Mouse (Mus musculus) layer of hippocampus, adult 8-10 months (tissue): Measurements from ENCODE around the gene Grin2b. TPM values are rescaled to one million over a fixed set of nuclear protein-coding genes. Genes with fewer than 3 reads are reported as not detected.
"Not testable (repeated sequence)": the region's sequence is repeated elsewhere in the genome, so short reads cannot be mapped to it uniquely, and the experiment has no call there.

Experiments used
- DNase-seq, 2 experiments: peaks; one replicate each; pipeline ENCODE4 v3.0.0; 2022; ENCODE audit warnings: low spot score in 2 of 2
- total RNA-seq, 4 experiments: library from RNA; stranded (reverse); gene quantifications; 2 replicates each; pipeline ENCODE4 v1.2.4; 2022

Grin2b gene
- total RNA-seq, 4 experiments from 2014 or later, result 262 to 321 (median 293) TPM

- no peak for DNase-seq
These were observed 266.2 kb downstream of the Grin2b start for GRCm38 (mm10) chr6:135907137-135907536.

DNA sequence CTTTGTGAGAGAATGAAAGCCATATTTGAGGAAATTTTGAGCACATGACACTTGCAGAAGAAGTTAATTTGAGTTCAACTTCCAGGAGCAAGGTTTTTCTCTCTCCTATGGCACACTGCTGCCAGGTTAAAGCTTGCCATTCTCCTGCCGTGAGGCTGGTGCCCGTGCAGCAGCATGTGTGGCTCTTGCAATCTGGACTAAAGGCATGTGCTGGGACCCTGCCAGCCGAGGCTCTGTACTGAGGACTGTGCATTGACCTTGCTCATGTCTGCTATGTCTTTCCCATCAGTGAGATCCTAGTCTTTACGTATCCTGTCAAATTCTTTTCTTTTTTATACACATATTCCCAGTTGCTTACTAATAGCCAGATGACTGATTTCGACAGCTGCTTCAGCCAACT lies 268.9 kb downstream of the Grin2b start:
- DNase-seq, result no peak

DNA sequence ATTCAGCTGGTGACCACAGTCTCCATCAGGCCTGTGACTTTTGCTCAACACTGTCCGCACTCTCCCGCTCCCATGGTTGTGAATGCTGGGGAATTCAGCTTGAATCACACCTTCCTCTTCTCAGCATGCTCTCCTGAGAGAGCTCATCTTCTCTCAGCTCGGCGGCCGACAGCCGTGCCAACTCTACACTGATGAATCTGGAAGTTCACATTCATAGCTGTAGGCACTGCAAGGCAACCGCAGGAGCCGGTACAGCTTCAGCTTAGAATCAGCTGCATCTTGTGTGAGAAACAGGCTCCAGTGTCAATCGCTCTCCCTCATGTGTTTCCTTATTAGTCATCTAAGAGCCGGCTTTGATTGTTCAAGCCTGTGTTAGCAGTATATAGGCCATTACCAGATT lies 272.9 kb downstream of the Grin2b start:
- peak in 1 of 2 experiments; percentile 56 for DNase-seq

- peak; percentile 64 to 70 for DNase-seq
These were observed 274.1 kb downstream of the Grin2b start for GRCm38 (mm10) chr6:135899225-135899624.

DNA sequence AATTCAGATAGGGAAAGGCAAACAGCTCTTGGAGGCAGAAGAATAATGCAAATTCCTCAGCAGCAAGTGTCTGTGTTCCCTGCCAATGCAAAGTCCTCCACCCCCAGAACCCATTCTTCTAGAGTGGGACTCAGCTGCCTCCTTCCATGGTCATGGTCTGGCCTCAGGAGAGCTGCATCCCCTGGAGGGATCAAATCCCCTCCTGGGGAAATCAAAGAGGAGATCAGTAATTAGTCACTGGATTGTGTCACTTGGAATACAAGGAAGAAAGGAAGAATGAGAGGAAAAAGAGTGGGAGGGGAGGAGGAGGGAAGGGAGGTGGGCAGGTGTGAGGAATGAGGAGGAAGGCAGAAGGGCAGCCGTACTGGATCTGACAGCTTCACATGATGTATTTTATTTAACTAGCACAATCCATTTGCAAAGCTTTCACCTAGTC lies 278.5 kb downstream of the Grin2b start:
- DNase-seq, result no peak

DNA sequence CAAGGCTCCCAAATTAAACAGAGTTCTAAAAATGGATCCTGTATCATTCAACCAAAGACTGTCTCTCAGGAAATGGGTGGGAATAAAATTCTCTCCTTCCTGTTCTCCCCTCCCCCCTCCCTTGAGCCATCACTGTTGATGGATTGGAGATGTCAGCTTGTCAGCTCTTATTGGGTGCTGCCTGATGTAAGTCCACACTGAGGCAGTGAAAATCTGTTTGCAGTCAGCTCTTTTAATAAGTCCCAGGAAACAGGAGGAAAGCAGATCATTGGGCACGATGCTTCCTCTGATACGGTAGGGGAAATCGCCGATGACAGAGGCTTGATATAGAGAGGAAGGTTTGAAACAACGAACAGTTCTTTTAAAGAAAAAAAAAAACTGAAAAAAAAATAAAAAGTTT lies 290.7 kb downstream of the Grin2b start:
- DNase-seq, result no peak

- DNase-seq, result no peak
These were observed 297.1 kb downstream of the Grin2b start for GRCm38 (mm10) chr6:135876163-135876726.

GRCm38 (mm10) chr6:135874626-135875025 lies 298.7 kb downstream of the Grin2b start:
- DNase-seq, result no peak

DNA sequence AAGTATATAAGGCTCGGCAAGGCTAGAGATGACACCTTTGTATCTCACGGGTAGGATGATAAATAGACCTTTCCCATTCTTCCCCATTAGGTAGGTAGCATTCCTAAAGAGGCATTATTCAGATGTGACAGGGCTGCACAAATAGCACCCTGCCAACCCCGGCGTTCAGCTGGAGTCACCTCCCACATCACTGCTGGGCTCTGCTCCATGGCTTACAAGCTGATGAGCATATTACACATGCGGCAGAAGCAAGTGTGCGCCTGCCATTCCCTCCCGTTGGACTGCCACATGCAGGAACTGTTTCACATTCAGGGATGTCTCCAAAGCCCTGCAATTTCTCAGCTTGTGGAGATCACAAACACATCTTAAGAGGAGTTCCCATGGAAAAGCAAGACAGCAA lies 307.5 kb downstream of the Grin2b start:
- DNase-seq, result peak; percentile 75 to 77

- peak; percentile 49 to 61 for DNase-seq
These were observed 309.3 kb downstream of the Grin2b start for GRCm38 (mm10) chr6:135863965-135864364.

- peak; percentile 82 to 83 for DNase-seq
These were observed 313.8 kb downstream of the Grin2b start for GRCm38 (mm10) chr6:135859502-135859901.

GRCm38 (mm10) chr6:135854173-135854591 lies 319.1 kb downstream of the Grin2b start:
- no peak for DNase-seq

DNA sequence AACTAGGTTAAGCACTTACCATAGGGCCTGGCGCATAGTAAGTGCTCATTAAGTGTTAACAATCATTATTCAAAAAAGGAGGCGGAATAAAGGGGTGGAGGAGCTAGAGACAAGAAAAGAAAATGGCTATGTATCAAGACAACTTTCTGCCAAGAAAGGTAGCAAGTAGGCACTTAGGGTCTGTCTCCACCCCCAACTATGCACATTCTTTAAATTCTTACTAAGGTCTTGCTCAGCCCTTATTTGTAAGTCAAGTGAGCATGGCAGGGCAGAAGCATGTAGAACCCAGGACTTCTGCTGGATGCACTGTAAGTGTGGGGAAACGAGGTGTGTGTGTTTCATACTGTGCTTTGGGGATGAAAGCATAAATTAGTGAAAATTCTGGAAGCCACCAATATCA lies 329.6 kb downstream of the Grin2b start:
- DNase-seq, result no peak

DNA sequence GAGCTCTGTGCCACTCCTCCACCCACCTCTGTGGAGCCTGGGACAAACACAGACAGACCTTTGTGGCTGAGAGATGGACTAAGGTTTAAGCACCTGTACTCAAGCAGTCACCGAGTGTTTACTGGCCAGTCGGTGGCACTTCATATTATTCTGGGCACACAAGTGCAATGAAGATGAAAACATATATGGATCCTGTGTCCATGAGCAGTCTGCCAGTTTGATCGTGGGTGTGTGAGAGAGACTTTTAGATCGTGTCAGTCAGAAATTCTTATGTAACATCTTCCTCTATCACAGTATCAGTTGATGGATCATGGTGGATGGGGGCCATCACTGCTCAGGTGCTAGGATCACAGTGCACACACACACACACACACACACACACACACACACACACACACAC lies 337.0 kb downstream of the Grin2b start:
- DNase-seq, result peak in 1 of 2 experiments; percentile 28

- no peak for DNase-seq
These were observed 339.8 kb downstream of the Grin2b start for GRCm38 (mm10) chr6:135833542-135833941.

DNA sequence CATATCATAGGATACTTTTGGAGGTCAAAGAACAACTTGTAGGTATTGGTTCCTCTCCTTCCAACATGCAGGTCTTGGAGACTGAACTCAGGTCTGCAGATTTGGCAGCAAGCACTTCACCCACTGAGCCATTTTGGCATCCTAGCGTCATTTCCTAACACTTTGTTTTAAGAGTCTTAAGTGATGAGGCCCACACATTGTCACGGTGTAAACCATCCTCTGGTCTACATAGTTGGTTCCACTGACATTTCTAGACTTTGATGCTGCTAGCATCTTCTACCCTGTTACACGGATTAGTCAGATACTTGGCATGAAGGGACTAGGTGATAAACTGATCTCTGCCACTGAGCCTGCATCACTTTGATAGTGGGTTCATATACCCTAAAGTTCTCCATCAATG lies 341.3 kb downstream of the Grin2b start:
- DNase-seq, result no peak

DNA sequence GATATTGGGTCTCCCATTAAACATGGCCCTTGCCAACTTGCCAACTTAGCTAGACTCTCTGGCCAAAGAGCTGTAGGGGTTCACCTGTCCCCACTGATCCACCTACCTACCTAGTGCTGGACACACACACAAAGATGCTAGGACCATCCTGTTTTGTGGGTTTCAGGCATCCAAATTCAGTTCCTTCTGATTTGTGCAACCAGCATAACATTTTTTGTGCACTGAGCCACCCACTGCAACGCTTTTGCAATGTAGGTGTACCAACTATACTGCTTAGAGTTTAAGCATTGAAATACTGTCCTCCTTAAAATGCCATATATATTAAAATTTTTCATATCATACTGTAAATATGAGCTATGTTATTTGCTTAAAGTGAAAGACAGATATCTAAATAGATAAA lies 342.3 kb downstream of the Grin2b start:
- DNase-seq, result no peak

DNA sequence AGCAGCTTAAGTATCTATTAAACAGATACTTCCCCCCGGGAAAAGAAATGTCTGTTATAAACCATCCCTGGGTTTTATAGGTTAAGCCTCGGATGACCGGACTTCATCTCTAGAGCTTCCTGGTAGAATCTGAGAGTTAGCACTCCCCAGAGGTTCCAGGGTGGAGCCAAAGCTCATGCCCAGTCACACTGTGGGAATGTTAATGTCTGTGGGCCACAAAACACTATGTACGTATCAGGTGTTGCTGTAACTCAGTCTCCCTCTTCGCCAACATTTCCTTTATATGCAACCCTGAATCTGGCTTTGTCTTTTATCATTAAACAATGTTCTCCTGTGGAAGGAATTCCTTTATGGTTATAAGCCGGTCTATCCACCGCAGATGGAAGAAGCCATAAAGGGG lies 343.9 kb downstream of the Grin2b start:
- no peak for DNase-seq

GRCm38 (mm10) chr6:135828976-135829375 lies 344.3 kb downstream of the Grin2b start:
- no peak for DNase-seq

- peak in 1 of 2 experiments; percentile 51 for DNase-seq
These were observed 345.4 kb downstream of the Grin2b start for GRCm38 (mm10) chr6:135827942-135828341.

- no peak for DNase-seq
These were observed 346.0 kb downstream of the Grin2b start for GRCm38 (mm10) chr6:135827317-135827716.

DNA sequence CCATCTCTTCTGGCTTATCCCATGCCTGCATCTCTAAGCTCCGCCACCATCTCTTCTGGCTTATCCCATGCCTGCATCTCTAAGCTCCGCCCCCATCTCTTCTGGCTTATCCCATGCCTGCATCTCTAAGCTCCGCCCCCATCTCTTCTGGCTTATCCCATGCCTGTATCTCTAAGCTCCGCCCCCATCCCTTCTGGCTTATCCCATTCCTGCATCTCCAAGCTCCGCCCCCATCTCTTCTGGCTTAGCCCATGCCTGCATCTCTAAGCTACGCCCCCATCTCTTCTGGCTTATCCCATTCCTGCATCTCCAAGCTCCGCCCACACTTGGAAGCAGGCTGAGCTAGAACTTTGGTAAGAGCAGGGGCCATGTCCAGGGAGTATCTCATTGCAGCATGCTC lies 346.5 kb downstream of the Grin2b start:
- DNase-seq, result not testable (repeated sequence)

- no peak for DNase-seq
These were observed 355.9 kb downstream of the Grin2b start for GRCm38 (mm10) chr6:135817391-135817790.

DNA sequence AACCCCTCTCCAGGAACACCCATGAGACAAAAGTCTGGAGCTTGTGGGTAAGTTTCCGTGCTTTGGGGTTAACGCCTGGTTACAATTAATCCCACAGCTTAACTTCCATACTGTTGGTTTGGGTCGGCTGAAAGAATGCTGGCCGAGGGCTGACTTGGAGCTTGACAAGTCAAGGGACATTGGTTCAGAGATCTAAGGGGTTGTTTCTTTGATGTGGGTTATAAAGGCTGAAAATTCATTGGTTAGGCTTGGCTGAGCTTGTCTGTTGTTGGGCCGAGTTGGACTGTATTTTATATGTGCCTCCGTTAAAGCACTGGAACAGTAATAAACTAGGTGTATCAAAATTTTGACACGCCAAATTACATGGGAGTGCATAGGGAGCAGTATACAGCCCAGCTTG lies 359.6 kb downstream of the Grin2b start:
- DNase-seq, result no peak
